Mouse (Mus musculus) CH12.LX (cell line): ENCODE results near the gene Bnc2. TPM values are rescaled to one million over a fixed set of nuclear protein-coding genes. Genes with fewer than 3 reads are reported as not detected.

ENCODE experiments used
- DNase-seq: peaks from one replicate; pipeline ENCODE4 v3.0.0-alpha.2; 2013; ENCODE audit errors: extremely low read depth
- H3K27ac ChIP-seq: 2 replicates; pipeline ENCODE4 v1.5.1; 2012; ENCODE audit warnings: low read depth, mild to moderate bottlenecking, control low read depth, moderate library complexity; ENCODE audit not compliant: insufficient read depth
- H3K27me3 ChIP-seq: replicated peaks from 2 replicates; pipeline ENCODE3; 2012; ENCODE audit warnings: inconsistent platforms
- H3K36me3 ChIP-seq, 2 experiments: replicated peaks in 1 of 2; 2 replicates each; pipeline versions ENCODE3 to v1.6.1; 2012; ENCODE audit warnings: inconsistent platforms in 1 of 2, low read length in 1 of 2, mild to moderate bottlenecking in 1 of 2, mixed read lengths in 1 of 2, moderate library complexity in 1 of 2; ENCODE audit not compliant: control insufficient read depth in 1 of 2, insufficient read depth in 1 of 2
- H3K4me1 ChIP-seq, 2 experiments: 2 replicates each; pipeline ENCODE4 v1.6.1; 2012; ENCODE audit warnings: inconsistent platforms in 1 of 2, moderate library complexity in 1 of 2; ENCODE audit not compliant: insufficient read depth in 2 of 2, control insufficient read depth in 1 of 2
- H3K4me2 ChIP-seq: 2 replicates; pipeline ENCODE4 v1.6.1; 2012; ENCODE audit warnings: low read depth, mild to moderate bottlenecking, control low read depth; ENCODE audit not compliant: poor library complexity, insufficient read depth, severe bottlenecking
- H3K4me3 ChIP-seq, 3 experiments: fragments of 150-350 bp in 1 of 3; sonication (generic) in 1 of 3; replicated peaks in 1 of 3; 2 replicates each; pipeline versions ENCODE3 to v1.5.1; 2011 to 2012; ENCODE audit warnings: low read depth in 2 of 3, low read length in 2 of 3, mild to moderate bottlenecking in 2 of 3, moderate library complexity in 2 of 3, control low read depth in 1 of 3, improper control_type of control experiment in 1 of 3, inconsistent platforms in 1 of 3, mixed read lengths in 1 of 3; ENCODE audit not compliant: poor library complexity in 1 of 3
- H3K79me2 ChIP-seq: replicated peaks from 2 replicates; pipeline ENCODE4 v1.6.1; 2012; ENCODE audit warnings: mild to moderate bottlenecking, moderate library complexity; ENCODE audit not compliant: control insufficient read depth, poor library complexity, insufficient read depth, severe bottlenecking; ENCODE audit errors: extremely low read depth
- H3K9ac ChIP-seq: 2 replicates; pipeline ENCODE4 v1.6.1; 2012; ENCODE audit warnings: low read depth, mild to moderate bottlenecking, control low read depth, moderate library complexity; ENCODE audit not compliant: insufficient read depth
- H3K9me3 ChIP-seq: replicated peaks from 2 replicates; pipeline ENCODE3; 2012; ENCODE audit warnings: low read length, inconsistent platforms, mixed read lengths
- BHLHE40 ChIP-seq: IDR thresholded peaks from 2 replicates; pipeline ENCODE4 v1.6.1; 2011; ENCODE audit warnings: mild to moderate bottlenecking, low read depth, low read length, improper control_type of control experiment
- CHD1 ChIP-seq: IDR thresholded peaks from 2 replicates; pipeline ENCODE4 v1.6.1; 2012; ENCODE audit warnings: low read depth, low read length, improper control_type of control experiment, inconsistent platforms
- CHD2 ChIP-seq: IDR thresholded peaks from 2 replicates; pipeline ENCODE4 v1.6.1; 2011; ENCODE audit warnings: low read length, improper control_type of control experiment
- ELF1 ChIP-seq: IDR thresholded peaks from 2 replicates; pipeline ENCODE4 v1.6.1; 2014; ENCODE audit warnings: low read depth, mild to moderate bottlenecking, inconsistent platforms, low read length, improper control_type of control experiment
- EP300 ChIP-seq: IDR thresholded peaks from 2 replicates; pipeline ENCODE4 v1.6.1; 2011; ENCODE audit warnings: low read length, improper control_type of control experiment
- GABPA ChIP-seq: IDR thresholded peaks from 2 replicates; pipeline ENCODE4 v1.6.1; 2012; ENCODE audit warnings: low read depth, low read length, improper control_type of control experiment, inconsistent platforms; ENCODE audit not compliant: insufficient replicate concordance
- HCFC1 ChIP-seq: IDR thresholded peaks from 2 replicates; pipeline ENCODE4 v1.6.1; 2012; ENCODE audit warnings: low read depth, mild to moderate bottlenecking, inconsistent platforms, low read length, improper control_type of control experiment
- IRF4 ChIP-seq: IDR thresholded peaks from 2 replicates; pipeline ENCODE4 v1.6.1; 2014; ENCODE audit warnings: low read depth, mild to moderate bottlenecking, inconsistent platforms, low read length, improper control_type of control experiment
- JUN ChIP-seq: IDR thresholded peaks from 2 replicates; pipeline ENCODE4 v1.6.1; 2011; ENCODE audit warnings: low read depth, mild to moderate bottlenecking, low read length, improper control_type of control experiment, moderate library complexity; ENCODE audit not compliant: insufficient read depth
- JUND ChIP-seq: conservative IDR thresholded peaks from 2 replicates; pipeline ENCODE4 v1.6.1; 2011; ENCODE audit warnings: low read depth, low read length, improper control_type of control experiment
- KAT2A ChIP-seq: IDR thresholded peaks from 2 replicates; pipeline ENCODE4 v1.6.1; 2012; ENCODE audit warnings: low read length, improper control_type of control experiment, inconsistent platforms; ENCODE audit not compliant: insufficient replicate concordance
- MAFK ChIP-seq: IDR thresholded peaks from 2 replicates; pipeline ENCODE4 v1.6.1; 2011; ENCODE audit warnings: low read length, improper control_type of control experiment; ENCODE audit not compliant: insufficient replicate concordance
- MXI1 ChIP-seq: IDR thresholded peaks from 2 replicates; pipeline ENCODE4 v1.6.1; 2011; ENCODE audit warnings: mild to moderate bottlenecking, low read depth, low read length, improper control_type of control experiment
- MYC ChIP-seq: IDR thresholded peaks from 2 replicates; pipeline ENCODE4 v1.6.1; 2011; ENCODE audit warnings: low read depth, mild to moderate bottlenecking, improper control_type of control experiment, low read length
- PAX5 ChIP-seq: IDR thresholded peaks from 2 replicates; pipeline ENCODE4 v1.6.1; 2012; ENCODE audit warnings: low read length, inconsistent platforms, mixed read lengths
- POLR2A ChIP-seq: IDR thresholded peaks from 2 replicates; pipeline ENCODE4 v1.6.1; 2011; ENCODE audit warnings: low read depth, mild to moderate bottlenecking, improper control_type of control experiment, low read length
- POLR2AphosphoS2 ChIP-seq: IDR thresholded peaks from 2 replicates; pipeline ENCODE4 v1.6.1; 2011; ENCODE audit warnings: low read depth, low read length, improper control_type of control experiment
- RCOR1 ChIP-seq: conservative IDR thresholded peaks from 2 replicates; pipeline ENCODE4 v1.6.1; 2012; ENCODE audit warnings: low read depth, mild to moderate bottlenecking, inconsistent platforms, low read length, improper control_type of control experiment
- SMC3 ChIP-seq: IDR thresholded peaks from 2 replicates; pipeline ENCODE4 v1.6.1; 2011; ENCODE audit warnings: low read depth, low read length, improper control_type of control experiment
- TBP ChIP-seq: conservative IDR thresholded peaks from 2 replicates; pipeline ENCODE4 v1.6.1; 2011; ENCODE audit warnings: low read depth, low read length, improper control_type of control experiment
- UBTF ChIP-seq: IDR thresholded peaks from 2 replicates; pipeline ENCODE4 v1.6.1; 2012; ENCODE audit warnings: low read depth, mild to moderate bottlenecking, inconsistent platforms, low read length, improper control_type of control experiment, moderate library complexity
- USF2 ChIP-seq: conservative IDR thresholded peaks from 2 replicates; pipeline ENCODE4 v1.6.1; 2011; ENCODE audit warnings: low read depth, low read length, improper control_type of control experiment
- ZC3H11A ChIP-seq: IDR thresholded peaks from 2 replicates; pipeline ENCODE4 v1.6.1; 2012; ENCODE audit warnings: low read depth, mild to moderate bottlenecking, inconsistent platforms, low read length, improper control_type of control experiment
- ZKSCAN1 ChIP-seq: IDR thresholded peaks from 2 replicates; pipeline ENCODE4 v1.6.1; 2012; ENCODE audit warnings: low read depth, inconsistent platforms, low read length, improper control_type of control experiment, borderline replicate concordance
- ZMIZ1 ChIP-seq: IDR thresholded peaks from 2 replicates; pipeline ENCODE4 v1.6.1; 2012; ENCODE audit warnings: low read depth, mild to moderate bottlenecking, inconsistent platforms, low read length, improper control_type of control experiment
- ZNF384 ChIP-seq: IDR thresholded peaks from 2 replicates; pipeline ENCODE4 v1.6.1; 2012; ENCODE audit warnings: low read depth, low read length, improper control_type of control experiment, inconsistent platforms
- dilution Hi-C: fragments of 300-500 bp; cut with MboI; formaldehyde crosslinking; loops from 2 replicates; pipeline ENCODE4 v1.14.3; 2020; ENCODE audit warnings: low sequenced_read_pairs; ENCODE audit not compliant: extremely low pct_unique_long_range_greater_than_20kb, extremely low pct_ligation_motif_present
- in situ Hi-C: fragments of 300-500 bp; cut with MboI; formaldehyde crosslinking; loops from 3 replicates; pipeline ENCODE4 v1.14.3; 2019; ENCODE audit warnings: low sequenced_read_pairs, low pct_ligation_motif_present, low pct_unique_long_range_greater_than_20kb, mixed read lengths
- polyA plus RNA-seq: library from polyadenylated mRNA; unstranded; fragments of >175 nt; gene quantifications from 2 replicates; pipeline ENCODE4 v1.2.1, GENCODE M21; 2012; ENCODE audit warnings: low read depth; ENCODE audit not compliant: insufficient read length
- total RNA-seq, 2 experiments: library from RNA; depleted of rRNA; stranded (reverse); fragments of 300-350 nt in 1 of 2; fragments of >200 nt in 1 of 2; gene quantifications; 2 replicates each; pipeline ENCODE4 v1.2.3; 2012 to 2014

Gene Bnc2
- total and polyA plus RNA-seq, 3 experiments: not detected

- Histone ChIP-seq H3K4me1 (no peaks in the 10 kb centered on the region), H3K36me3 (no peaks in the 10 kb centered on the region), H3K79me2 (no peaks in the 10 kb centered on the region), H3K4me3 (no peak overlapping the region), H3K27me3 (no peaks in the 10 kb centered on the region), H3K9me3 (peaks cover 50% of the 10 kb centered on the region), H3K4me2 (no peak overlapping the region), H3K9ac (no peak overlapping the region), H3K27ac (no peak overlapping the region)
- TF ChIP-seq MYC (no peak), ZKSCAN1 (no peak), PAX5 (no peak), CHD2 (no peak), ZC3H11A (no peak), ZMIZ1 (no peak), RCOR1 (no peak), EP300 (no peak), TBP (no peak), CHD1 (no peak), GABPA (no peak), SMC3 (no peak), HCFC1 (no peak)
- DNase-seq: no peak
- in situ Hi-C loops (no loop called here), dilution Hi-C loops (no loop called here)
Measured at GRCm38 (mm10) chr4:84361165-84361564, 313.9 kb downstream of the Bnc2 start.

GRCm38 (mm10) chr4:84359996-84360395 is 315.1 kb downstream of the Bnc2 start:
- Histone ChIP-seq H3K4me3 (no peak overlapping the region), H3K27me3 (no peaks in the 10 kb centered on the region), H3K9me3 (peaks cover 56% of the 10 kb centered on the region), H3K27ac (no peak overlapping the region), H3K4me1 (no peaks in the 10 kb centered on the region), H3K79me2 (no peaks in the 10 kb centered on the region), H3K4me2 (no peak overlapping the region), H3K9ac (no peak overlapping the region), H3K36me3 (no peaks in the 10 kb centered on the region)
- dilution Hi-C loops: no loop called here
- in situ Hi-C loops: no loop called here
- TF ChIP-seq TBP (no peak), UBTF (no peak), USF2 (no peak), ELF1 (no peak), JUN (no peak), POLR2AphosphoS2 (no peak), KAT2A (no peak), IRF4 (no peak), BHLHE40 (no peak), MXI1 (no peak), ZNF384 (no peak), POLR2A (no peak), MAFK (no peak), JUND (no peak), MYC (no peak), RCOR1 (no peak), HCFC1 (no peak)
- DNase-seq: no peak
